Mouse (Mus musculus) R1 (cell line): ENCODE measurements around the gene Cox7a2.
A peak's percentile ranks its signal among the peaks of the same experiment; 100 is the strongest.

Experiments used
- DNase-seq: peaks from one replicate; pipeline ENCODE4 v3.0.0-alpha.2; 2018; ENCODE audit warnings: low read depth, low spot score

Cox7a2 gene

DNA sequence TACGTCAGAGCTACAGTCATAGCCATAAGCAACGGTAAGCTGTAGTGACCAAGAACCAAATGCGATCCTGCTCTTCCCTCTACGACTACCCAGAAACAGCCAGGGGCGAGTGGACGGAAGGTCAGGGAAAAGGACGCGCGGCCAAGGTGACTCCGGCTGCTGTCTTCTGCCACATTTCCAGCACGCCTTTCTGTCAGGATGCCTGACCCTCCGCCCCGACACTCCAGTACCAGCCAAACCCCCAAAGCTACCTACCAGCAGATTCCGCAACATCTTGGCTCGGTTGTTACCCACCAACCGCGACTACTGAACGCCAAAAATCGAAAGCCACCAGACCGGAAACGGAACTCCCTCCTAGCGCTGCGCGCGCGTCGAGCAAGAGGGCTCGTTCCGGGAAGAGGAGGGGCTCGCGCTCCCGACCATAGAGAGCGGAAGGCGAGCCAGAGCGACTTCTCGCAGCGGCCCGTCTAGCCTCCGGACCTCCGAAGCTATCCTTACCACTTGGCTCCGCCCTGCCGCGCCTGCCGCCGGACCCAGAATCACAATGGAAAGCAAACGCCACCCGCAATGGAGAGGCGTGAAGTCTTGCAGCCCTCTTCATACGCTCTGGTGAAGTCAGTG is at the start of gene Cox7a2:
Gene Cox7a2 (minus strand): TSS at position 494 of the 621 bp plus-strand sequence.
- DNase-seq, result peak; percentile 95

GRCm38 (mm10) chr9:79809411-79809810 is 49.7 kb upstream of the Cox7a2 start:
- no peak for DNase-seq

- no peak for DNase-seq
Measured at GRCm38 (mm10) chr9:79807178-79807577, 47.5 kb upstream of the Cox7a2 start.

DNA sequence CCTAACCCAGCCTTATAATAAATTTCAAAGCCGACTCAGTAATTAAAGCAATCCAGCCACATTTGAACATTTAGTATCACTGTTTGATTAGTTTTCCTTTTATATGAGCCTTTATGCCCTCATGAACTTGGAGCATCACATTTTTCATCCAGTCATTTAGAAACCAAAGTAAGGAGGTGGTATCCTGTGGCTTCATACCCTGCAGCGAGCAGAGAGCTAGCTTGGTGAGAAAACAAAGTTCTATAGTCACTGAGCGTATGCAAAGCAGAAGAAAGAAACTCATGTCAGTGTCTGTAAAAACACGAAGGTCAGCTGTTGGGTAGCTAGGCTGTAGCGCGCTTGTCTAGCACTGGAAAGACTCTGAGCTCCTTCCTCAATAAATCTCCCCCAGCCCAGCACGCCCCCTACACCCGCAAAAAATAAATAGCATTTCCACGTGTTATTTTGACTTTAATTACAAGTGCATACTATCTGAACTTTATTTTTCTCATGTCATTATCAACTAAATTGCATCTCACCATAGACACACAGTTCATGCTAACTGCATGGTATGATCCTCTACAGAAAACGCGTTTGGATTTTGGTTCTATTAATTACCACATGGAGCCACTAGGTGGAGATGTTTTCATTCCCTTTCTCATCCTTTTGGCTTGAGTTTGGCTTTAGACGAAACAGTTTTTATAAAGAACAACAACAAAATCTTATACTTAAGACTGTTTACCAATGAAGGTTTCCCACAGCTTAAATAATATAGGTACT is 46.8 kb upstream of the Cox7a2 start:
- peak; percentile 44 for DNase-seq

- DNase-seq, result no peak
Measured at GRCm38 (mm10) chr9:79805426-79805825, 45.7 kb upstream of the Cox7a2 start.

GRCm38 (mm10) chr9:79796461-79797135 is 36.9 kb upstream of the Cox7a2 start:
- no peak for DNase-seq

GRCm38 (mm10) chr9:79795076-79795475 is 35.4 kb upstream of the Cox7a2 start:
- no peak for DNase-seq

- DNase-seq, result peak; percentile 97
Measured at GRCm38 (mm10) chr9:79792841-79793835, 33.5 kb upstream of the Cox7a2 start, which contains the start of gene Tmem30a. Gene Tmem30a (minus strand): TSS chr9:79793507.

GRCm38 (mm10) chr9:79785794-79786085 is 26.1 kb upstream of the Cox7a2 start:
- no peak for DNase-seq

DNA sequence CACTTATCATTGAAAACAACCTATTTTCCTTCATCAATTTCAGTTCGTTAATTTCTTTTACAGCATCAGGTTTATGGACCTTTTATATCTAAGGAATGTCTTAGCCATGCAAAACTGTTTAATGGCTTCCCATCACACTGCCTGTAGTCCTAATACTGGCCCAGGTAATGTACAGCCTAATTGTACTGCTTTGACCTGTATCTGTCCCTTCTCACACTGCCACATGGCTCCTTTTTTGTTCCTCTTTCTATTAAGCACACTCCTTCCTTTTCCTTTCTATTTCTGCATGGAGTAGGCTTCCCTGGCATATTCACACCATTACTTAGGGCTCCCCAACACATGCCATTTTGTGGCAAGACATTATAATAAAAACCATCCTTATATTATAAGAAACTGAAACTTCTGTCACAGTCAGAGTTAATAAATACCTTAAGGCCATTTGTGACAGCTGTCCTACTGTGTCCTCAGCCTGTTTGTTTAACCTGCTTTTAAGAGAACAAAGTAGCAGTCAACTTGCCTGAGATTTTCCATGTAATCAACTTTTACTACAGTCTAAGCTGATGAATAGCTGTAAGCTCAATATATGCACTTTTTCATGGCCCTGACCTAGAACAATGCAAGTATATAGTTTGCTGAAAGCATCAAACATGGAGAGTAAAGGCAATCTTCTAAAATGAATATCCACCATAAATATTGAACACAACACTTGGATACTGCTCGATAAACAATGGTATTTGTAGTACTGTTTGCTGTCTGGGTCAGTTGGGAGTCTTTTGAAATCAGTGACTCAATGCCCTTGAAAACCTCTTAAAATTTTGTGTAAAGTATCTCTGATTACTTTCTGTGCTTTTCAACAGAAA is 25.5 kb upstream of the Cox7a2 start:
- DNase-seq, result no peak

DNA sequence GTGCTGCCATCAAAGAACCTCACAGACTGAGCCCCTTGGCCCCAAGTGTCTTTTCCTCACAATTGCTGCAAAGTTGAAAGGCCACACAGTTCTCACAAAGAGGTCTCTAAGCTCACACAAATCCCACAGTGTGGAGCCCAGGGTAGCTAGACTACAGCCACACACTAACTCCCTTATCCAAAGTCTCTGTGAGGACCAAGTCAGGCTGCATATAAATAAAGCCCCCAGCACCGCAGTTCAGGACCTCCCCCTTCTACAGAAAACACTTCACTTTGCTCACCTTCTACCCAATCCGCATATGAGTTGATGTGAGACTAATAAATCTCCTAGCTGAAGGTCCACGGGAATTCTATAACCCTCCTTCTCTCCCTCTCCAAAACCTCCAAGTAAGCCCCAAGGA is 24.8 kb upstream of the Cox7a2 start:
- DNase-seq, result no peak

GRCm38 (mm10) chr9:79779354-79779753 is 19.7 kb upstream of the Cox7a2 start:
- no peak for DNase-seq

- DNase-seq, result no peak
Measured at GRCm38 (mm10) chr9:79766991-79767545, 7.4 kb upstream of the Cox7a2 start.

DNA sequence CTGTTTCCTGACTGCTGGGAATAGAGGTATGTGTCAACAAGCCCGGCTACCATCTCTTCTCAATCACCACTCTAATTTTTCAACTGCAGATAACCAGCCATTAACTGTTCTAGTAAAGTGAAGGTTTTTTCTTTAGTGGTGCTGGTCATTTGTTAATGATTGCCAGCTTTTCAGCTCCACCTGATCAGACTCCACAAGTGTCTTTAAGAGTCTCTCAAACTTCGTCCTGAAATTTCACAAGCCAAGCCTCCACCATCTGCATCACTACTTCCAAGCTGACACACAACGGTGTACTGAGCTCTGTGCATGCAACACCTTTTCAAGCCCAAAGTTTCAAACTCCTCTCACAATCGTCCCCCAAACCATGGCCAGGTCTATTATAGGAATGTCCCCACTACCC is 5.7 kb upstream of the Cox7a2 start:
- no peak for DNase-seq

- DNase-seq, result no peak
Measured at GRCm38 (mm10) chr9:79762519-79762918, 2.8 kb upstream of the Cox7a2 start.

GRCm38 (mm10) chr9:79760076-79760475 is 398 bp upstream of the Cox7a2 start:
- no peak for DNase-seq

DNA sequence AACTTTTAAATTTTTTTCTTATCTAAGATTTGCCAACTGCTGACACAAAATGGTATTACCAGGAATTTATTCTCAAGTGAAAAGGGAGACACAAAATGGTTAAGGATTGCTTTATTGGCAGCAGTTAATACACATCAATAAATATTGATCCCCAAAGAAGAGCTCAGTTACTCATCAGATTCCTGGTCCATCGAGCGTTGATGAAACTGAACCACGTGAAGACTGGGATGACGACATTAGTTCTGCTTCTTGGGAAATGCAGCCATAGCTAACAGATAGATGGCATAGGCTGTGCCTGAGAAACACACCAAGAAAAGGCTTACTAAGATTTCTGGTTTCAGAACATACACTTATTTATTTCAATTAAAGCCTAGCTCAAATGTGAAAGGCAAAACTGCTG is 4.4 kb downstream of the Cox7a2 start:
- no peak for DNase-seq

DNA sequence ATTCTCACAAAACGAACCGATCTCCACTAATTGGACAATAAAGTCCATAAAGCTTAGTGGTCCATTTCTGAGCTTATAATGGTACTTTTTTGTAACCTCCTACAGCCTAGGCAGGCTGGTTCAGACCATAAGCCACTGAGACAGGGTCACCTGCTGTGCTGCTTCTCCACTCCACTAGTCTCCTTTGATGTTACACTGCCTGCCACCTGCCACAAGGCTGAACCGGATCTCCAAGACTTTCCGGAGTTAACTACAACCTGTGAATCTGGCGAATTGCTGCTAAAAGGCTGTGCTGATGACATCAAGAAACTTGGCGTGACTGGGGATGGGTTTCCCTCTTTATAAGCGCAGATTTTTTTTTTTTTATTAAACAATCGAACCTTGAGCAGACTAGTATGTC is 7.8 kb downstream of the Cox7a2 start:
- peak; percentile 67 for DNase-seq

DNA sequence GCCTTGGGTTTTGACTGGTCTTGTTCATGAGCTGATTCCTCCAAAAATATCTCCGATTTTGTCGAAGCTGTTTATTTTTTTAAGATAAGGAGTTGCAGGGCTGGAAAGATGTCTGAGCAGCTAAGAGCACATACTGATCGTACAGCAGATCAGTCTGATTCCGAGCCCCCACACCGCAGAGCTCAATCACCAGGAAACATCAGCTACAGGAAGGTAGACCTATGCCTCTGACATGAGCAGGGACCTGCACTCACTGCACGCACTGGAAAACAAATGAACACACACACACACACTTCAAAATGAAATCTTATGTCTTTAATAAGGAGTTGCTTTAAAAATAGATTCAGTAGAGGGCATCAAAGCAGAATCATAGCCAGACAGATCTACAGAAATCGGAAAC is 9.0 kb downstream of the Cox7a2 start:
- no peak for DNase-seq

- peak; percentile 95 for DNase-seq
Measured at GRCm38 (mm10) chr9:79745036-79745435, 14.6 kb downstream of the Cox7a2 start.
